Mouse (Mus musculus) testis, adult 2 months (tissue): ENCODE results near the gene Asna1. TPM values are rescaled to one million over a fixed set of nuclear protein-coding genes. Genes with fewer than 3 reads are reported as not detected.

Source experiments
- H3K27ac ChIP-seq: fragments of 200-500 bp; 2 replicates; pipeline ENCODE4 v1.5.1; 2012; ENCODE audit warnings: low read depth, low read length; ENCODE audit not compliant: control insufficient read depth, insufficient read depth
- H3K27me3 ChIP-seq: fragments of 200-500 bp; 2 replicates; pipeline ENCODE4 v1.6.1; 2012; ENCODE audit warnings: mild to moderate bottlenecking, low read length, moderate library complexity; ENCODE audit not compliant: control insufficient read depth, insufficient read depth
- H3K36me3 ChIP-seq: fragments of 200-500 bp; 2 replicates; pipeline ENCODE4 v1.6.1; 2012; ENCODE audit warnings: mild to moderate bottlenecking, low read length; ENCODE audit not compliant: control insufficient read depth, insufficient read depth
- H3K4me1 ChIP-seq: fragments of 200-500 bp; 2 replicates; pipeline ENCODE4 v1.6.1; 2012; ENCODE audit warnings: low read length; ENCODE audit not compliant: control insufficient read depth, insufficient read depth
- H3K4me3 ChIP-seq: fragments of 200-500 bp; 2 replicates; pipeline ENCODE4 v1.5.1; 2012; ENCODE audit warnings: low read depth, mild to moderate bottlenecking, low read length, moderate library complexity, mixed read lengths; ENCODE audit not compliant: control insufficient read depth
- CTCF ChIP-seq: fragments of 200-500 bp; IDR thresholded peaks from 2 replicates; pipeline ENCODE4 v1.5.1; 2012; ENCODE audit warnings: low read depth, mild to moderate bottlenecking, inconsistent platforms, low read length, moderate library complexity; ENCODE audit not compliant: control insufficient read depth, insufficient read depth, insufficient replicate concordance
- POLR2A ChIP-seq: fragments of 200-500 bp; IDR thresholded peaks from 2 replicates; pipeline ENCODE4 v1.6.1; 2012; ENCODE audit warnings: low read depth, mild to moderate bottlenecking, inconsistent platforms, low read length, moderate library complexity; ENCODE audit not compliant: control insufficient read depth
- polyA plus RNA-seq: library from polyadenylated mRNA; depleted of rRNA; stranded (reverse); fragments of >200 nt; gene quantifications from 2 replicates; pipeline ENCODE4 v1.2.3, GENCODE M21; 2012

Asna1 gene
- polyA plus RNA-seq, 1 experiment = 203 TPM

- H3K4me1 ChIP-seq = peaks cover 2% of the 10 kb centered on the region
- H3K27me3 ChIP-seq = no peaks in the 10 kb centered on the region
- H3K27ac ChIP-seq = no peak overlapping the region
- H3K4me3 ChIP-seq = no peak overlapping the region
- H3K36me3 ChIP-seq = no peaks in the 10 kb centered on the region
- TF ChIP-seq POLR2A (no peak), CTCF (no peak)
These were observed 3.5 kb downstream of the Asna1 start for GRCm38 (mm10) chr8:85021514-85022055.

- Histone ChIP-seq H3K27ac (no peak overlapping the region), H3K36me3 (no peaks in the 10 kb centered on the region), H3K4me1 (peaks cover 3% of the 10 kb centered on the region), H3K27me3 (no peaks in the 10 kb centered on the region), H3K4me3 (no peak overlapping the region)
- TF ChIP-seq POLR2A (no peak), CTCF (no peak)
These were observed 7.9 kb downstream of the Asna1 start for GRCm38 (mm10) chr8:85017209-85017608.

- no peak for TF ChIP-seq POLR2A
- no peak for TF ChIP-seq CTCF
- H3K4me1 ChIP-seq = peaks cover 3% of the 10 kb centered on the region
- H3K36me3 ChIP-seq = no peaks in the 10 kb centered on the region
- H3K27me3 ChIP-seq = no peaks in the 10 kb centered on the region
- H3K27ac ChIP-seq = no peak overlapping the region
- no peak overlapping the region for H3K4me3 ChIP-seq
These were observed 8.4 kb downstream of the Asna1 start for GRCm38 (mm10) chr8:85016724-85017123.

- Histone ChIP-seq H3K36me3 (no peaks in the 10 kb centered on the region), H3K27me3 (no peaks in the 10 kb centered on the region), H3K27ac (no peak within 1 kb of the TSS), H3K4me3 (peak within 1 kb of the TSS; percentile 69), H3K4me1 (peaks cover 9% of the 10 kb centered on the region)
- no peak for TF ChIP-seq CTCF
- no peak for TF ChIP-seq POLR2A
These were observed 10.7 kb downstream of the Asna1 start, which contains the start of gene Best2 for GRCm38 (mm10) chr8:85014431-85014830. TSS of gene Best2 (minus strand) at chr8:85014531.

- peak; percentile 29; the same call in 1 of the 2 replicates for TF ChIP-seq CTCF
- no peak for TF ChIP-seq POLR2A
- Histone ChIP-seq H3K27ac (no peak overlapping the region), H3K36me3 (no peaks in the 10 kb centered on the region), H3K27me3 (no peaks in the 10 kb centered on the region), H3K4me3 (peak overlapping the region; percentile 69), H3K4me1 (peaks cover 9% of the 10 kb centered on the region)
These were observed 11.7 kb downstream of the Asna1 start for GRCm38 (mm10) chr8:85013230-85013840.

- H3K27me3 ChIP-seq = no peaks in the 10 kb centered on the region
- no peak overlapping the region for H3K4me3 ChIP-seq
- H3K4me1 ChIP-seq = peaks cover 16% of the 10 kb centered on the region
- no peaks in the 10 kb centered on the region for H3K36me3 ChIP-seq
- no peak overlapping the region for H3K27ac ChIP-seq
- TF ChIP-seq POLR2A = no peak
- TF ChIP-seq CTCF = no peak
These were observed 13.8 kb downstream of the Asna1 start for GRCm38 (mm10) chr8:85011242-85011641.

GRCm38 (mm10) chr8:85007686-85008085, 17.4 kb downstream of the Asna1 start:
- no peak overlapping the region for H3K27ac ChIP-seq
- peak overlapping the region; percentile 66 for H3K4me3 ChIP-seq
- no peaks in the 10 kb centered on the region for H3K36me3 ChIP-seq
- peak; percentile 77 for TF ChIP-seq CTCF
- no peak for TF ChIP-seq POLR2A
- no peaks in the 10 kb centered on the region for H3K27me3 ChIP-seq
- H3K4me1 ChIP-seq = peaks cover 13% of the 10 kb centered on the region
